Mouse (Mus musculus) left cerebral cortex, adult 11 months (tissue): ENCODE results near the gene Ntsr2.

Source experiments
- DNase-seq: peaks from one replicate; pipeline ENCODE4 v3.0.0; 2022; ENCODE audit warnings: low spot score

Gene Ntsr2

GRCm38 (mm10) chr12:16653332-16654093 is at the start of gene Ntsr2:
TSS of gene Ntsr2 (plus strand) at chr12:16653382.
- peak; percentile 49 for DNase-seq

GRCm38 (mm10) chr12:16605624-16606023 is 47.6 kb upstream of the Ntsr2 start:
- DNase-seq: no peak

- no peak for DNase-seq
These were observed 42.2 kb upstream of the Ntsr2 start, which contains the start of gene Lpin1 for GRCm38 (mm10) chr12:16610936-16611335. TSS of gene Lpin1 (minus strand) at chr12:16610966.

GRCm38 (mm10) chr12:16614556-16614955 is 38.6 kb upstream of the Ntsr2 start:
- no peak for DNase-seq

- no peak for DNase-seq
These were observed 37.4 kb upstream of the Ntsr2 start for GRCm38 (mm10) chr12:16615738-16616137.

GRCm38 (mm10) chr12:16618512-16619274 is 34.5 kb upstream of the Ntsr2 start:
- DNase-seq: peak; percentile 57

- no peak for DNase-seq
These were observed 33.7 kb upstream of the Ntsr2 start for GRCm38 (mm10) chr12:16619453-16619852.

- DNase-seq: no peak
These were observed 33.0 kb upstream of the Ntsr2 start for GRCm38 (mm10) chr12:16620230-16620629.

GRCm38 (mm10) chr12:16630152-16630865 is 22.9 kb upstream of the Ntsr2 start:
- no peak for DNase-seq

- no peak for DNase-seq
These were observed 22.4 kb upstream of the Ntsr2 start for GRCm38 (mm10) chr12:16630866-16631185.

GRCm38 (mm10) chr12:16631423-16631822 is 21.8 kb upstream of the Ntsr2 start:
- no peak for DNase-seq

GRCm38 (mm10) chr12:16633235-16633634 is 19.9 kb upstream of the Ntsr2 start:
- no peak for DNase-seq

- DNase-seq: no peak
These were observed 18.9 kb upstream of the Ntsr2 start for GRCm38 (mm10) chr12:16634075-16634813.

GRCm38 (mm10) chr12:16635816-16636215 is 17.4 kb upstream of the Ntsr2 start:
- no peak for DNase-seq

- DNase-seq: no peak
These were observed 14.0 kb upstream of the Ntsr2 start for GRCm38 (mm10) chr12:16639078-16639771.

- DNase-seq: no peak
These were observed 13.1 kb upstream of the Ntsr2 start for GRCm38 (mm10) chr12:16640075-16640474.

- DNase-seq: no peak
These were observed 11.2 kb upstream of the Ntsr2 start for GRCm38 (mm10) chr12:16642000-16642399.

GRCm38 (mm10) chr12:16643508-16644345 is 9.5 kb upstream of the Ntsr2 start:
- DNase-seq: no peak

GRCm38 (mm10) chr12:16644698-16645097 is 8.5 kb upstream of the Ntsr2 start:
- no peak for DNase-seq

- no peak for DNase-seq
These were observed 6.3 kb upstream of the Ntsr2 start for GRCm38 (mm10) chr12:16646780-16647409.
